In the genomic region with DNA sequence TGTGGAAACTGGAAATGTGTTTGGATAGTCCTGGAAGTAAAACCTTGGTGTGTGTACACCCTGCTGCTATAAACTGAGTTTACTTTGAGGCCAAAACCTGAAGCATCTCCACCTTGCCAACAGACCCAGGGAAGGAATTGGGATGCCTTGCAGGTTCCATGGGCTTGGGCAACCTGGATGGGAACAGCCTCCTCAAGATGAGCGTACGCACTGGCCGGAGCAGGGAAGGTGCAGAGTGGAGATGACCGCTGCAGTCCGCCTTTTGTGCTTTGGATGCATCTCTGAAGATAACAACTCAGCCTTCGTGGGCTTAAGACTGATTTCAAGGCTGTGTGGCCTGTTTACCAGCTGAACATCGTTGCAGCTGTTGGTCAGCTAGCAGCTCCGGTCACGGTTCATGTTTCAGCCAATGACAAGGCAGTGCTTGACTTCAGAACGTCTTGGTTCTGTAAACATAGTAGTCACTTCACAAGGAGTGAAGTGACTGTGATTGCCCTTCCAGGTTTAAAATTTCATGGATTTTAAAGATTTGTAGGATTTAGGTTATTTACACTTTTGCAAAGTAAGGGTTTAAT, we compare ENCODE assay signal across 28 mouse cellular contexts. TPM values are rescaled to one million over a fixed set of nuclear protein-coding genes. Genes with fewer than 3 reads are reported as not detected.
DNase-seq lines count a peak whose midpoint lies in the region; ATAC-seq and TF ChIP-seq lines count a peak whose summit lies in the region.
"Had no signal": no experiment of that assay in that cellular context is flagged by ENCODE, and none has a peak within 500 bp of the region (broad histone marks: within the 10 kb centered on the region; RNA-seq: fewer than 3 reads in every experiment).

No protein-coding gene starts in this region.

- no peak overlapping the region for H3K27ac ChIP-seq in embryonic facial prominence, embryonic 13.5 days
- H3K27ac ChIP-seq in embryonic facial prominence, embryonic 10.5 days (replicated peaks): no peak overlapping the region
- peak overlapping the region; percentile 40; the same call in 1 of the 2 replicates for H3K27ac ChIP-seq in liver, embryonic 11.5 days (ENCODE audit: low read depth, low read length)
- peak overlapping the region; percentile 31 for H3K27ac ChIP-seq in liver, embryonic 13.5 days
- H3K27ac ChIP-seq: embryonic facial prominence, embryonic 12.5 days; heart, adult 2 months; hindbrain, embryonic 14.5 days; midbrain, embryonic 12.5 days; neural tube, embryonic 12.5 days; stomach, embryonic 15.5 days had no signal

- peaks cover 88% of the 10 kb centered on the region for H3K79me2 ChIP-seq in C2C12 (ENCODE audit: control insufficient read depth, insufficient read depth)

- DNase-seq in embryonic facial prominence, embryonic 10.5 days (ENCODE audit: low spot score): no peak
- DNase-seq in liver, embryonic 11.5 days (ENCODE audit: low spot score): no peak
- no peak for DNase-seq in liver
- DNase-seq in liver, embryonic 13.5 days: no peak
- no peak for DNase-seq in neural tube, embryonic 10.5 days (ENCODE audit: extremely low spot score, low spot score)
- DNase-seq in cerebellum, adult 18-20 months: no peak
- DNase-seq: adrenal gland, adult 8-10 months; cerebellum, adult 11-12 months; cerebellum, postnatal 14 days; gastrocnemius, postnatal 25 days; heart, adult 2 months; heart, postnatal 4 days; kidney, adult 2 months; kidney, postnatal 10 days; left cerebral cortex, postnatal 4 days; lung, postnatal 10 days; right cerebral cortex, postnatal 14 days had no signal

- 76% methylated on average over 10 of the region's 10 CpGs for WGBS in embryonic facial prominence, embryonic 13.5 days
- WGBS in embryonic facial prominence, embryonic 10.5 days: 86% methylated on average over 10 of the region's 10 CpGs
- 63% methylated on average over 10 of the region's 10 CpGs for WGBS in liver, embryonic 11.5 days
- 54% methylated on average over 10 of the region's 10 CpGs for WGBS in liver, embryonic 13.5 days (ENCODE audit: insufficient replicate concordance)

- no peaks in the 10 kb centered on the region for H3K9me3 ChIP-seq in embryonic facial prominence, embryonic 13.5 days
- H3K9me3 ChIP-seq in embryonic facial prominence, embryonic 10.5 days: no peaks in the 10 kb centered on the region
- H3K9me3 ChIP-seq in liver, embryonic 11.5 days (ENCODE audit: control insufficient read depth, low read length): no peaks in the 10 kb centered on the region
- no peaks in the 10 kb centered on the region for H3K9me3 ChIP-seq in liver, embryonic 13.5 days (replicated peaks)
- H3K9me3 ChIP-seq: embryonic facial prominence, embryonic 12.5 days; midbrain, embryonic 12.5 days; neural tube, embryonic 12.5 days; stomach, embryonic 15.5 days had no signal

- no peak overlapping the region for H3ac ChIP-seq in C2C12 (ENCODE audit: control insufficient read depth, insufficient read length, low read depth)

- H3K4me3 ChIP-seq in embryonic facial prominence, embryonic 13.5 days: no peak overlapping the region
- H3K4me3 ChIP-seq in embryonic facial prominence, embryonic 10.5 days: no peak overlapping the region
- H3K4me3 ChIP-seq in liver, embryonic 11.5 days (ENCODE audit: low read depth, low read length): no peak overlapping the region
- no peak overlapping the region for H3K4me3 ChIP-seq in C2C12 (ENCODE audit: insufficient read depth, poor library complexity, severe bottlenecking)
- H3K4me3 ChIP-seq in liver, embryonic 13.5 days (replicated peaks): no peak overlapping the region
- H3K4me3 ChIP-seq: embryonic facial prominence, embryonic 12.5 days; heart, adult 2 months; midbrain, embryonic 12.5 days; neural tube, embryonic 12.5 days; stomach, embryonic 15.5 days had no signal

- H3K4me2 ChIP-seq in embryonic facial prominence, embryonic 13.5 days: no peak overlapping the region
- peak overlapping the region; percentile 51 for H3K4me2 ChIP-seq in liver, embryonic 11.5 days
- H3K4me2 ChIP-seq in liver, embryonic 13.5 days: peak overlapping the region; percentile 23; the same call in 1 of the 2 replicates
- H3K4me2 ChIP-seq: embryonic facial prominence, embryonic 12.5 days; hindbrain, embryonic 14.5 days; midbrain, embryonic 12.5 days; neural tube, embryonic 12.5 days; stomach, embryonic 15.5 days had no signal

- no peaks in the 10 kb centered on the region for H3K27me3 ChIP-seq in embryonic facial prominence, embryonic 13.5 days
- no peaks in the 10 kb centered on the region for H3K27me3 ChIP-seq in embryonic facial prominence, embryonic 10.5 days (replicated peaks; ENCODE audit: low read depth, poor library complexity, severe bottlenecking)
- no peaks in the 10 kb centered on the region for H3K27me3 ChIP-seq in liver, embryonic 11.5 days (replicated peaks; ENCODE audit: control insufficient read depth, insufficient read depth, low read length)
- no peaks in the 10 kb centered on the region for H3K27me3 ChIP-seq in C2C12 (ENCODE audit: control insufficient read depth, insufficient read depth, insufficient read length)
- H3K27me3 ChIP-seq in liver, embryonic 13.5 days: no peaks in the 10 kb centered on the region
- H3K27me3 ChIP-seq: embryonic facial prominence, embryonic 12.5 days; midbrain, embryonic 12.5 days; neural tube, embryonic 12.5 days; stomach, embryonic 15.5 days had no signal

- no peak for ATAC-seq in embryonic facial prominence, embryonic 13.5 days (ENCODE audit: insufficient number of reproducible peaks, insufficient read depth, low FRiP score, low TSS enrichment, low read depth)
- ATAC-seq in liver, embryonic 11.5 days (replicated peaks; ENCODE audit: low FRiP score): no peak
- ATAC-seq in liver, embryonic 13.5 days (ENCODE audit: low read depth): no peak
- ATAC-seq: activated CD4-positive, CD25-positive, alpha-beta regulatory T cell, adult 4 months; forebrain, embryonic 16.5 days; inflammation-experienced regulatory T-cells, adult 6 months had no signal

- H3K9ac ChIP-seq in embryonic facial prominence, embryonic 13.5 days: 0 out of 2 replicates have a peak overlapping the region, but pooled peaks have one; percentile 4
- H3K9ac ChIP-seq in liver, embryonic 11.5 days (ENCODE audit: low read depth, low read length): no peak overlapping the region
- H3K9ac ChIP-seq in liver, embryonic 13.5 days: no peak overlapping the region
- H3K9ac ChIP-seq: embryonic facial prominence, embryonic 12.5 days; hindbrain, embryonic 14.5 days; midbrain, embryonic 12.5 days; neural tube, embryonic 12.5 days; stomach, embryonic 15.5 days had no signal

- peaks cover 36% of the 10 kb centered on the region for H3K4me1 ChIP-seq in embryonic facial prominence, embryonic 13.5 days
- H3K4me1 ChIP-seq in embryonic facial prominence, embryonic 10.5 days: peaks cover 23% of the 10 kb centered on the region
- H3K4me1 ChIP-seq in liver, embryonic 11.5 days (replicated peaks; ENCODE audit: control insufficient read depth, insufficient read depth, low read length): peaks cover 53% of the 10 kb centered on the region
- H3K4me1 ChIP-seq in liver, embryonic 13.5 days (replicated peaks): peaks cover 77% of the 10 kb centered on the region

- no peak for TF ChIP-seq CTCF in C2C12 (IDR thresholded peaks at IDR 0.05; ENCODE audit: control insufficient read depth, insufficient read depth, insufficient read length)

- H3K79me3 ChIP-seq in C2C12 (ENCODE audit: low read depth): peaks cover 62% of the 10 kb centered on the region

- H3K36me3 ChIP-seq in embryonic facial prominence, embryonic 13.5 days: peaks cover 16% of the 10 kb centered on the region
- H3K36me3 ChIP-seq in embryonic facial prominence, embryonic 10.5 days (replicated peaks): peaks cover 51% of the 10 kb centered on the region
- peaks cover 5% of the 10 kb centered on the region; the same call in 1 of the 2 replicates for H3K36me3 ChIP-seq in liver, embryonic 11.5 days (ENCODE audit: control insufficient read depth, insufficient read depth, low read length)
- peaks cover 33% of the 10 kb centered on the region for H3K36me3 ChIP-seq in C2C12 (ENCODE audit: control insufficient read depth, insufficient read depth)
- H3K36me3 ChIP-seq in liver, embryonic 13.5 days: peaks cover 51% of the 10 kb centered on the region

TF ChIP-seq in C2C12, 6 proteins besides CTCF, POLR2A, EP300 and RAD21:
- no peak for TF ChIP-seq MAX (IDR thresholded peaks at IDR 0.05)
- no peak for TF ChIP-seq USF1 (IDR thresholded peaks at IDR 0.05; ENCODE audit: low read depth)
- TF ChIP-seq MYOD1 (IDR thresholded peaks at IDR 0.05; ENCODE audit: control insufficient read depth, insufficient read length, low read depth): peak; percentile 5

RNA-seq across cellular contexts. Expression of gene Banp, which starts 5.5 kb away (rescaled TPM):
- 42.6 and 49.4 TPM in 2 replicates for polyA plus RNA-seq in embryonic facial prominence, embryonic 13.5 days (2015; fragmentation: Nextera tagmentation; extraction: Ambion mirVana)
- polyA plus RNA-seq in embryonic facial prominence, embryonic 10.5 days (2016; fragmentation: Nextera tagmentation; extraction: Ambion mirVana): 55.2 and 64.8 TPM in 2 replicates
- 40.2 and 47.4 TPM in 2 replicates for polyA plus RNA-seq in liver, embryonic 11.5 days (2014; fragmentation: Nextera tagmentation; extraction: Ambion mirVana)
- 25.9 TPM for polyA plus RNA-seq in C2C12 (2012; fragmentation: generic; extraction: Trizol)
- 14.5 and 18.1 TPM in 2 replicates for polyA plus RNA-seq in liver, embryonic 13.5 days (2015; fragmentation: Nextera tagmentation; extraction: Ambion mirVana)

RNA-seq across cellular contexts. Expression of gene Car5a, which starts 10.4 kb away (rescaled TPM):
- polyA plus RNA-seq in embryonic facial prominence, embryonic 13.5 days (2015; fragmentation: Nextera tagmentation; extraction: Ambion mirVana): not detected in 2 replicates
- polyA plus RNA-seq in embryonic facial prominence, embryonic 10.5 days (2016; fragmentation: Nextera tagmentation; extraction: Ambion mirVana): not detected in 2 replicates
- 0.55 and 0.66 TPM in 2 replicates for polyA plus RNA-seq in liver, embryonic 11.5 days (2014; fragmentation: Nextera tagmentation; extraction: Ambion mirVana)
- not detected for polyA plus RNA-seq in C2C12 (2012; fragmentation: generic; extraction: Trizol)
- polyA plus RNA-seq in liver, embryonic 13.5 days (2015; fragmentation: Nextera tagmentation; extraction: Ambion mirVana): 0.88 and 1.1 TPM in 2 replicates
- polyA plus RNA-seq: embryonic facial prominence, embryonic 12.5 days; heart, adult 2 months; heart, embryonic 16.5 days; hindbrain, embryonic 14.5 days; inflammation-experienced regulatory T-cells, adult 6 months had no signal

RNA-seq across cellular contexts. Expression of gene Slc7a5, which starts 47.6 kb away (rescaled TPM):
- polyA plus RNA-seq in embryonic facial prominence, embryonic 13.5 days (2015; fragmentation: Nextera tagmentation; extraction: Ambion mirVana): 16.1 and 18.3 TPM in 2 replicates
- 18.7 and 21.0 TPM in 2 replicates for polyA plus RNA-seq in embryonic facial prominence, embryonic 10.5 days (2016; fragmentation: Nextera tagmentation; extraction: Ambion mirVana)
- 58.2 and 61.5 TPM in 2 replicates for polyA plus RNA-seq in liver, embryonic 11.5 days (2014; fragmentation: Nextera tagmentation; extraction: Ambion mirVana)
- 112 TPM for polyA plus RNA-seq in C2C12 (2012; fragmentation: generic; extraction: Trizol)
- 32.2 and 37.5 TPM in 2 replicates for polyA plus RNA-seq in liver, embryonic 13.5 days (2015; fragmentation: Nextera tagmentation; extraction: Ambion mirVana)

Comparison
In these comparisons a context has a peak if more than half of its experiments do, and no peak if none do; other contexts are left out.
1. H3K27ac ChIP-seq: peak in liver, embryonic 11.5 days (single experiment) and liver, embryonic 13.5 days (single experiment); none in embryonic facial prominence, embryonic 13.5 days (single experiment) and embryonic facial prominence, embryonic 10.5 days (single experiment).